Mouse (Mus musculus): Measurements from ENCODE around the gene Gm5244. TPM values are rescaled to one million over a fixed set of nuclear protein-coding genes. Genes with fewer than 3 reads are reported as not detected.

Gm5244 gene
- polyA plus RNA-seq, 1 experiment from 2014 or later = not detected

Other genes with a start within 250 kb of the Gm5244 start
- 0.19 and 0.25 TPM in 2 replicates for gene Gm4952, start 246.7 kb upstream of the Gm5244 start, polyA plus RNA-seq (2015; fragmentation: Nextera tagmentation; extraction: Ambion mirVana)
- not detected in 2 replicates for gene Glyat, start 213.4 kb upstream of the Gm5244 start, polyA plus RNA-seq (2015; fragmentation: Nextera tagmentation; extraction: Ambion mirVana)
- not detected in 2 replicates for gene Olfr1442, start 176.2 kb upstream of the Gm5244 start, polyA plus RNA-seq (2015; fragmentation: Nextera tagmentation; extraction: Ambion mirVana)
- not detected in 2 replicates for gene Olfr1443, start 168.6 kb upstream of the Gm5244 start, polyA plus RNA-seq (2015; fragmentation: Nextera tagmentation; extraction: Ambion mirVana)
- not detected in 2 replicates for gene Keg1, start 150.9 kb upstream of the Gm5244 start, polyA plus RNA-seq (2015; fragmentation: Nextera tagmentation; extraction: Ambion mirVana)
- 1.4 and 1.9 TPM in 2 replicates for gene Cntf, start 81.0 kb upstream of the Gm5244 start, polyA plus RNA-seq (2015; fragmentation: Nextera tagmentation; extraction: Ambion mirVana)
- gene Zfp91, start 50.6 kb upstream of the Gm5244 start, polyA plus RNA-seq (2015; fragmentation: Nextera tagmentation; extraction: Ambion mirVana) = 14.9 and 16.8 TPM in 2 replicates
- 1.2 and 2.3 TPM in 2 replicates for gene Lpxn, start 50.5 kb upstream of the Gm5244 start, polyA plus RNA-seq (2015; fragmentation: Nextera tagmentation; extraction: Ambion mirVana)
- gene Olfr1444, start 10.6 kb downstream of the Gm5244 start, polyA plus RNA-seq (2015; fragmentation: Nextera tagmentation; extraction: Ambion mirVana) = not detected in 2 replicates
- not detected in 2 replicates for gene Olfr1445, start 37.2 kb downstream of the Gm5244 start, polyA plus RNA-seq (2015; fragmentation: Nextera tagmentation; extraction: Ambion mirVana)
- gene Olfr1446, start 46.8 kb downstream of the Gm5244 start, polyA plus RNA-seq (2015; fragmentation: Nextera tagmentation; extraction: Ambion mirVana) = not detected in 2 replicates
- gene Olfr1447, start 57.1 kb downstream of the Gm5244 start, polyA plus RNA-seq (2015; fragmentation: Nextera tagmentation; extraction: Ambion mirVana) = not detected in 2 replicates
- not detected in 2 replicates for gene Olfr1448, start 77.7 kb downstream of the Gm5244 start, polyA plus RNA-seq (2015; fragmentation: Nextera tagmentation; extraction: Ambion mirVana)
- not detected in 2 replicates for gene Olfr1449, start 84.2 kb downstream of the Gm5244 start, polyA plus RNA-seq (2015; fragmentation: Nextera tagmentation; extraction: Ambion mirVana)
- gene Olfr1450, start 103.6 kb downstream of the Gm5244 start, polyA plus RNA-seq (2015; fragmentation: Nextera tagmentation; extraction: Ambion mirVana) = 0.08 TPM in 1 of 2 replicates, not detected in the other
- not detected in 2 replicates for gene Olfr1451, start 148.3 kb downstream of the Gm5244 start, polyA plus RNA-seq (2015; fragmentation: Nextera tagmentation; extraction: Ambion mirVana)
- not detected in 2 replicates for gene Olfr1453, start 181.6 kb downstream of the Gm5244 start, polyA plus RNA-seq (2015; fragmentation: Nextera tagmentation; extraction: Ambion mirVana)
- gene Olfr1454, start 213.9 kb downstream of the Gm5244 start, polyA plus RNA-seq (2015; fragmentation: Nextera tagmentation; extraction: Ambion mirVana) = not detected in 2 replicates

Data from embryonic facial prominence, embryonic 13.5 days (tissue).